Comparison of ENCODE assay signal across 11 mouse cellular contexts in genomic region chr15:88314810-88315459, GRCm38 (mm10).
DNase-seq lines count a peak whose midpoint lies in the region; ATAC-seq and TF ChIP-seq lines count a peak whose summit lies in the region.
"Had no signal": no experiment of that assay in that cellular context is flagged by ENCODE, and none has a peak within 500 bp of the region (broad histone marks: within the 10 kb centered on the region; RNA-seq: fewer than 3 reads in every experiment).

No protein-coding gene starts in this region.

- H3K9me3 ChIP-seq in hindbrain, embryonic 13.5 days: no peaks in the 10 kb centered on the region
- no peaks in the 10 kb centered on the region for H3K9me3 ChIP-seq in hindbrain, embryonic 11.5 days (ENCODE audit: control insufficient read depth, low read length)
- H3K9me3 ChIP-seq: limb, embryonic 12.5 days had no signal

- H3K36me3 ChIP-seq in hindbrain, embryonic 13.5 days: no peaks in the 10 kb centered on the region
- no peaks in the 10 kb centered on the region for H3K36me3 ChIP-seq in hindbrain, embryonic 11.5 days (ENCODE audit: control insufficient read depth, insufficient read depth, low read length)
- no peaks in the 10 kb centered on the region for H3K36me3 ChIP-seq in testis, adult 2 months (ENCODE audit: control insufficient read depth, insufficient read depth, low read length)
- H3K36me3 ChIP-seq: limb, embryonic 12.5 days had no signal

- peak overlapping the region; percentile 74 for H3K27ac ChIP-seq in hindbrain, embryonic 13.5 days
- no peak overlapping the region for H3K27ac ChIP-seq in hindbrain, embryonic 11.5 days (ENCODE audit: low read depth, low read length)
- H3K27ac ChIP-seq in testis, adult 2 months (ENCODE audit: control insufficient read depth, insufficient read depth, low read depth, low read length): no peak overlapping the region
- H3K27ac ChIP-seq: limb, embryonic 12.5 days had no signal

- DNase-seq in hindbrain, embryonic 11.5 days (ENCODE audit: low spot score): no peak
- DNase-seq in testis, postnatal 14 days (ENCODE audit: low spot score): no peak
- DNase-seq in layer of hippocampus, adult 9-10 months (ENCODE audit: low spot score): peak; percentile 11
- DNase-seq in lung, postnatal 4 days: no peak
- no peak for DNase-seq in c-Kit-positive CD71-positive TER-119-positive erythroid progenitor cells, embryonic 14.5 days (ENCODE audit: low spot score)
- DNase-seq in yolk sac, embryonic 10.5 days (ENCODE audit: low spot score): no peak
- DNase-seq: B cell, adult 2 months had no signal

- no peak for TF ChIP-seq CTCF in testis, adult 2 months (IDR thresholded peaks at IDR 0.05; ENCODE audit: control insufficient read depth, insufficient read depth, insufficient replicate concordance, low read depth, low read length)

- 28% methylated on average over 12 of the region's 12 CpGs for WGBS in hindbrain, embryonic 13.5 days
- 50% methylated on average over 12 of the region's 12 CpGs for WGBS in hindbrain, embryonic 11.5 days

- no peak for TF ChIP-seq POLR2A in testis, adult 2 months (IDR thresholded peaks at IDR 0.05; ENCODE audit: control insufficient read depth, low read depth, low read length)

- peak; percentile 65 for ATAC-seq in hindbrain, embryonic 13.5 days (ENCODE audit: low FRiP score)
- no peak for ATAC-seq in hindbrain, embryonic 11.5 days (ENCODE audit: low FRiP score)
- ATAC-seq: Patski had no signal

- no peak overlapping the region for H3K9ac ChIP-seq in hindbrain, embryonic 13.5 days
- no peak overlapping the region for H3K9ac ChIP-seq in hindbrain, embryonic 11.5 days (ENCODE audit: low read depth, low read length)
- H3K9ac ChIP-seq: limb, embryonic 12.5 days had no signal

- peak overlapping the region; percentile 26; the same call in 1 of the 2 replicates for H3K4me2 ChIP-seq in hindbrain, embryonic 13.5 days
- H3K4me2 ChIP-seq in hindbrain, embryonic 11.5 days (replicated peaks; ENCODE audit: low read depth, low read length): no peak overlapping the region
- H3K4me2 ChIP-seq: limb, embryonic 12.5 days had no signal

- H3K4me1 ChIP-seq in hindbrain, embryonic 13.5 days (replicated peaks): peaks cover 39% of the 10 kb centered on the region
- no peaks in the 10 kb centered on the region for H3K4me1 ChIP-seq in hindbrain, embryonic 11.5 days (replicated peaks; ENCODE audit: control insufficient read depth, insufficient read depth, low read length)
- no peaks in the 10 kb centered on the region for H3K4me1 ChIP-seq in testis, adult 2 months (ENCODE audit: control insufficient read depth, insufficient read depth, low read length)

- H3K27me3 ChIP-seq in hindbrain, embryonic 13.5 days: 0 out of 2 replicates have a peak, but pooled peaks cover 9% of the 10 kb centered on the region
- no peaks in the 10 kb centered on the region for H3K27me3 ChIP-seq in hindbrain, embryonic 11.5 days (ENCODE audit: control insufficient read depth, insufficient read depth, low read length)
- no peaks in the 10 kb centered on the region for H3K27me3 ChIP-seq in testis, adult 2 months (ENCODE audit: control insufficient read depth, insufficient read depth, low read length)
- H3K27me3 ChIP-seq: limb, embryonic 12.5 days had no signal

- H3K4me3 ChIP-seq in hindbrain, embryonic 13.5 days: no peak overlapping the region
- no peak overlapping the region for H3K4me3 ChIP-seq in hindbrain, embryonic 11.5 days (ENCODE audit: low read depth, low read length)
- H3K4me3 ChIP-seq in testis, adult 2 months (ENCODE audit: control insufficient read depth, low read depth, low read length): peak overlapping the region; percentile 64
- H3K4me3 ChIP-seq: limb, embryonic 12.5 days had no signal
